ENCODE assay signal across 12 mouse cellular contexts in the genomic region with DNA sequence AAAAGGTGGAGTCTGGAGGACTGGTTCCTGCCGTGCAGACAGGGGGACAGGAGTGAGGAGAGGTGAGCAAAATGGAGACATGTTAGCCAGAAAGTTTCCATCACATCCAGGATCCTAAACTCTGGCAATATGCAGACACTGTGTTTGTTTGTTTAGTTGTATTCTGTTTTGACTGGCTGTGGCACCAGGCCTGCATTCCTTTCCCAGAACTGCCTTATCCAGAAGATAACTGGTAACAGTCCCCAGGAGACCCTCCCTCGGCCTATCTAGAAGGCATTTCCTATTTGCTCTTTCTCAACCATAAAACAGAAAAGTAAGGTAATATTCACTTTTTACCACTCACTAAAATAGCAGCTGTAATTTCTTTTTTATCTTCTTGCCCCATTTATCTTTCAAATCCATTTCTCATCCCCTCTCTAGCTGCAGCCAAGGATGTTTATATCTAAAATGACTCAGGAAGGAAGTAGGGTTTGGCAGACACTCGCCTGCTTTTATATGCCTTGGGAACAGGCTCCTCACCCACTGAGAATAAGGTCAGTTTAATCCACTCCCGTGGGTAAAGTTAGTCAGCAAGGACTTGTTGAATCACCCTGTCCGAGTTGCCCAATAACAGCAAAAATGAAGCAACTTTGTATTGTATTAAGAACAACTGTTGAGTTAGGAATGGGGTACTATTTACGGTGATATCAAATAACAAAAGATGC.
DNase-seq lines count a peak whose midpoint lies in the region; ATAC-seq lines count a peak whose summit lies in the region.
"Had no signal": no experiment of that assay in that cellular context is flagged by ENCODE, and none has a peak within 500 bp of the region (broad histone marks: within the 10 kb centered on the region; RNA-seq: fewer than 3 reads in every experiment).

No protein-coding gene starts in this region.

- intact Hi-C loops in heart, postnatal 25 days (cut with DNase I) = loop anchor here (5.0 to 10.0 kb wide), 3 partner anchors 107 to 391 kb away; no protein-coding TSS in a partner anchor
- intact Hi-C loops in left cerebral cortex, postnatal 4 days (cut with DNase I) = no loop called here

- 0 out of 2 replicates have a peak, but pooled peaks cover 4% of the 10 kb centered on the region for H3K4me1 ChIP-seq in kidney, embryonic 14.5 days (ENCODE audit: control insufficient read depth, insufficient read depth, low read length)
- H3K4me1 ChIP-seq: liver, embryonic 15.5 days had no signal

- H3K9ac ChIP-seq in kidney, embryonic 14.5 days (ENCODE audit: low read depth, low read length) = no peak overlapping the region
- H3K9ac ChIP-seq: liver, embryonic 15.5 days had no signal

- 49% methylated on average over 6 of the region's 6 CpGs for WGBS in kidney, embryonic 14.5 days

- peak; percentile 50 for DNase-seq in kidney, adult 11 months
- peak; percentile 4 for DNase-seq in c-Kit-positive CD71-negative TER-119-negative erythroid progenitor cells, embryonic 14.5 days (ENCODE audit: low read depth)
- DNase-seq in heart, postnatal 25 days (ENCODE audit: low spot score) = peak; percentile 31
- no peak for DNase-seq in layer of hippocampus, adult 18-20 months (ENCODE audit: low spot score in 2 of 2)
- no peak for DNase-seq in cerebellum, postnatal 10 days
- DNase-seq in left cerebral cortex, postnatal 4 days = no peak
- DNase-seq: cerebellum, adult 2 months; retina, postnatal 1 day had no signal

- H3K4me3 ChIP-seq in kidney, embryonic 14.5 days (ENCODE audit: low read length) = no peak overlapping the region
- H3K4me3 ChIP-seq: liver, embryonic 15.5 days had no signal

- no peak overlapping the region for H3K4me2 ChIP-seq in kidney, embryonic 14.5 days (replicated peaks; ENCODE audit: low read depth, low read length)
- H3K4me2 ChIP-seq: liver, embryonic 15.5 days had no signal

- no peaks in the 10 kb centered on the region for H3K36me3 ChIP-seq in kidney, embryonic 14.5 days (ENCODE audit: control insufficient read depth, insufficient read depth, low read length)
- H3K36me3 ChIP-seq: liver, embryonic 15.5 days had no signal

- no peaks in the 10 kb centered on the region for H3K9me3 ChIP-seq in kidney, embryonic 14.5 days (ENCODE audit: control insufficient read depth, low read length)
- H3K9me3 ChIP-seq: liver, embryonic 15.5 days had no signal

- no peak for ATAC-seq in kidney, embryonic 14.5 days (ENCODE audit: low FRiP score, low TSS enrichment)
- ATAC-seq in megakaryocyte progenitor cell, adult 5-6 weeks (replicated peaks; ENCODE audit: poor library complexity) = peak; percentile 31; the same call in 1 of the 2 replicates
- ATAC-seq: hindbrain, postnatal 0 days had no signal

- H3K27ac ChIP-seq in kidney, embryonic 14.5 days (ENCODE audit: low read depth, low read length) = no peak overlapping the region
- H3K27ac ChIP-seq: hindbrain, postnatal 0 days; liver, embryonic 15.5 days had no signal

- no peaks in the 10 kb centered on the region for H3K27me3 ChIP-seq in kidney, embryonic 14.5 days (ENCODE audit: control insufficient read depth, insufficient read depth, low read length)
- H3K27me3 ChIP-seq: liver, embryonic 15.5 days had no signal

Comparison
In these comparisons a context has a peak if more than half of its experiments do, and no peak if none do; other contexts are left out.
1. DNase-seq: peak in kidney, adult 11 months (single experiment), c-Kit-positive CD71-negative TER-119-negative erythroid progenitor cells, embryonic 14.5 days (single experiment) and heart, postnatal 25 days (single experiment); none in layer of hippocampus, adult 18-20 months (0 of 2), cerebellum, postnatal 10 days (0 of 2) and left cerebral cortex, postnatal 4 days (single experiment).